Mouse (Mus musculus) small intestine, adult 2 months (tissue): ENCODE measurements around the gene Gpa33. TPM values are rescaled to one million over a fixed set of nuclear protein-coding genes. Genes with fewer than 3 reads are reported as not detected.
A peak's percentile ranks its signal among the peaks of the same experiment; 100 is the strongest.

ENCODE experiments used
- H3K27ac ChIP-seq: fragments of 200-500 bp; 2 replicates; pipeline ENCODE4 v1.5.1; 2012; ENCODE audit warnings: low read depth, low read length, control low read depth, inconsistent platforms; ENCODE audit not compliant: insufficient read depth
- H3K27me3 ChIP-seq: fragments of 200-500 bp; 2 replicates; pipeline ENCODE4 v1.6.1; 2012; ENCODE audit warnings: mild to moderate bottlenecking, moderate library complexity, low read length, inconsistent platforms; ENCODE audit not compliant: control insufficient read depth, insufficient read depth
- H3K36me3 ChIP-seq: fragments of 200-500 bp; 2 replicates; pipeline ENCODE4 v1.6.1; 2012; ENCODE audit warnings: mild to moderate bottlenecking, low read length, control low read depth, inconsistent platforms; ENCODE audit not compliant: control insufficient read depth, insufficient read depth
- H3K4me1 ChIP-seq: fragments of 200-500 bp; 2 replicates; pipeline ENCODE4 v1.6.1; 2012; ENCODE audit warnings: low read length, inconsistent platforms, mixed read lengths; ENCODE audit not compliant: control insufficient read depth, insufficient read depth, insufficient read length
- H3K4me3 ChIP-seq: fragments of 200-500 bp; 2 replicates; pipeline ENCODE4 v1.5.1; 2012; ENCODE audit warnings: low read depth, mild to moderate bottlenecking, control low read depth, inconsistent platforms, low read length, moderate library complexity
- CTCF ChIP-seq: fragments of 200-500 bp; IDR thresholded peaks from 2 replicates; pipeline ENCODE4 v1.5.1; 2012; ENCODE audit warnings: low read depth, mild to moderate bottlenecking, control low read depth, inconsistent platforms, low read length, moderate library complexity, mixed read lengths; ENCODE audit not compliant: insufficient replicate concordance, insufficient read length; ENCODE audit errors: extremely low read depth
- POLR2A ChIP-seq: fragments of 200-500 bp; IDR thresholded peaks from 2 replicates; pipeline ENCODE4 v1.6.1; 2012; ENCODE audit warnings: low read depth, mild to moderate bottlenecking, control low read depth, inconsistent platforms, low read length, moderate library complexity
- WGBS: fragments of 180-500 bp; shearing (Covaris S2); methylation state at CpG from one replicate; pipeline ENCODE4 v1.1.7; 2018; 5-methylcytosine and 5-hydroxymethylcytosine counted together
- polyA plus RNA-seq: library from polyadenylated mRNA; depleted of rRNA; stranded (reverse); fragments of >200 nt; gene quantifications from 2 replicates; pipeline ENCODE4 v1.2.3, GENCODE M21; 2012

Gene Gpa33
- polyA plus RNA-seq, 1 experiment: 805 TPM

- Histone ChIP-seq H3K4me1 (no peaks in the 10 kb centered on the region), H3K27ac (no peak overlapping the region), H3K4me3 (no peak overlapping the region), H3K36me3 (peaks cover 33% of the 10 kb centered on the region), H3K27me3 (no peaks in the 10 kb centered on the region)
- WGBS: 84% methylated on average over 11 of the region's 11 CpGs
- no peak for TF ChIP-seq CTCF
- no peak for TF ChIP-seq POLR2A
These were observed 16.6 kb downstream of the Gpa33 start for GRCm38 (mm10) chr1:166146626-166147025.

GRCm38 (mm10) chr1:166147657-166148056 lies 17.6 kb downstream of the Gpa33 start:
- H3K36me3 ChIP-seq: peaks cover 37% of the 10 kb centered on the region
- H3K4me1 ChIP-seq: no peaks in the 10 kb centered on the region
- H3K4me3 ChIP-seq: no peak overlapping the region
- H3K27ac ChIP-seq: no peak overlapping the region
- 80% methylated on average over 3 of the region's 3 CpGs for WGBS
- no peak for TF ChIP-seq CTCF
- TF ChIP-seq POLR2A: no peak
- no peaks in the 10 kb centered on the region for H3K27me3 ChIP-seq

DNA sequence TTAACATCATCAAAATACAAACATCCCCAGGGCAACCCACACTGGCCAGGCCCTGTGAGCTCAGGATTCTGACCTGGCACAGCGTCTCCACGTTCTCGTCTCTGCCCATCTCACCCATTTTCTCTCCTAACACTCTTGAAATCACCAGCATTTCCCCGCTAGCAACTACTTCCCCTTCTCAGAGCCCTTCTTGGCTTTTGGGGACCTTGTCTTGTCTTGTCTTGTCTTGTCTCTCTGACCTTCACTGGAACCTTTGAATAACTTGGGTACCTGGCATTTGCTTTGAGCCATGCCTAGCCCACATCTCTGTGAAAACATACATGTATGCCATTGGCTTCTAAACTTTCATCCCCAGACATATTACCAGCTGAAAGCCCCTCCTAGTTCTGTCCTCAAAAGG lies 19.4 kb downstream of the Gpa33 start:
- 85% methylated on average over 4 of the region's 4 CpGs for WGBS
- TF ChIP-seq CTCF (no peak), POLR2A (no peak)
- peaks cover 33% of the 10 kb centered on the region for H3K36me3 ChIP-seq

DNA sequence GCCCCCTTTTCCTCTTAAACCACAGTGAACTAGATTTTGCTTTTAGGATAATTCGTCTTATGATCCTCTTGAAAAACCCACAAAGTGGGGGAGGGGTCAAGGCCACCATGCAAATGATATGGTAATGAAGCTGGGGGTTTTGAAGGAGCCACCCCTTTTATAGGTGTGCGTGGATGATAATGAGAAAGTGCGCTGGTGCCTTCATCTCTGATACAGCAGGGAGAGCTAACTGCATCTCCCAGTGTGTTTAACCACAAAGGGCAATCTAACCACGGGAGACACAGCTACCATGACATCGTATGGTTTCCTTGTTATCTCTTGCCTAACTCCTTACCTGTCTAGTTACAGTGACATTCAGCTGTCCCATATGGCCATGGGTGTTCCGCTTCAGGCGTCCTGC lies 20.0 kb downstream of the Gpa33 start:
- no peak for TF ChIP-seq CTCF
- no peak for TF ChIP-seq POLR2A
- WGBS: 76% methylated on average over 7 of the region's 7 CpGs
- no peak overlapping the region for H3K4me3 ChIP-seq

More for the DNA sequence above, 19.4 kb downstream of the Gpa33 start:
- Histone ChIP-seq H3K4me3 (no peak overlapping the region), H3K27me3 (no peaks in the 10 kb centered on the region), H3K4me1 (no peaks in the 10 kb centered on the region; the same call in 1 of the 2 replicates), H3K27ac (no peak overlapping the region)

DNA sequence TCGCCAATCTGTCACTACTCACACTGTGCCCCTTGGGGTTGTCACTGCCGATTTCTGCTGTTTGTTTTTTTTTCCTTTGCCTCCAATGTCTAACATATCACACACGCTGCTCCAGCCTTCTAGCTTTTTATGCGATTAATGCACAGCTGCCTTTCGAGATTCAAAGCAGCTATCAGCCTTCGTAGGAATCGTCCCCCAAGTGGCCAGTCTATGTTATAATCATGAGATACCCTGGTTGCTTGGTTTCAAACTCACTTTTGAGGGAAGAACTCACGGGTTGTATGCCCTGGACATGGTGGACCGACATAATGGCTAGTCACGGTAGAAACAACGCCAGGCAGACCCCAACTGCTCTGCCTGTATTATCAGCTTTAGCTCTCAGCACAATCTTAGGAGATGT lies 21.3 kb downstream of the Gpa33 start:
- 69% methylated on average over 11 of the region's 11 CpGs for WGBS
- TF ChIP-seq POLR2A (no peak), CTCF (no peak)
- H3K27me3 ChIP-seq: no peaks in the 10 kb centered on the region
- H3K27ac ChIP-seq: no peak overlapping the region
- H3K4me3 ChIP-seq: no peak overlapping the region
- H3K36me3 ChIP-seq: peaks cover 43% of the 10 kb centered on the region
- peaks cover 3% of the 10 kb centered on the region for H3K4me1 ChIP-seq

More for the DNA sequence above, 20.0 kb downstream of the Gpa33 start:
- no peaks in the 10 kb centered on the region for H3K27me3 ChIP-seq
- no peak overlapping the region for H3K27ac ChIP-seq
- peaks cover 2% of the 10 kb centered on the region for H3K4me1 ChIP-seq
- peaks cover 33% of the 10 kb centered on the region for H3K36me3 ChIP-seq

DNA sequence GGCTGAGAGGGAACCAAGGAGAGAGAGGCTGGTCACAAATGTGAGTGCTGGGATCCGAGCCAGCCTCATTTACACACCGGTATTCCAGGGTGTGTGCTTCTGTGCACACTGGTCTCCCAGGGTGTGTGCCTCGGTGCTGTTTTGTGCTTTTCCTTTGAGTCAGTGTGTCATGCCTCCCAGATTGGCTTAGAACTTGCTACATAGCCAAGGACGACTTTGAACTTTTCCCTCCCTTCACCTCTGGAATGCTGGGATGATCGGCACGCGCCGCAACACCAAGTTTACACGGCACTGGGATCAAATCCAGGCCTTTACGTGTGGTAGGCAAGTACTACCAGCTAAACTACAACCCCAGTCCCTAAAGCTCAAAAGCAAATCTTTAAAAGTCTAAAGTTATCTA lies 22.0 kb downstream of the Gpa33 start:
- Histone ChIP-seq H3K27me3 (no peaks in the 10 kb centered on the region), H3K36me3 (peaks cover 45% of the 10 kb centered on the region), H3K4me1 (peaks cover 3% of the 10 kb centered on the region), H3K4me3 (no peak overlapping the region), H3K27ac (no peak overlapping the region)
- 83% methylated on average over 10 of the region's 10 CpGs for WGBS
- TF ChIP-seq CTCF (no peak), POLR2A (no peak)

- TF ChIP-seq CTCF (peak; percentile 94), POLR2A (no peak)
- Histone ChIP-seq H3K27me3 (no peaks in the 10 kb centered on the region), H3K4me3 (no peak overlapping the region), H3K36me3 (peaks cover 54% of the 10 kb centered on the region), H3K27ac (no peak overlapping the region), H3K4me1 (peaks cover 3% of the 10 kb centered on the region)
- 12% methylated on average over 18 of the region's 18 CpGs for WGBS
These were observed 23.5 kb downstream of the Gpa33 start for GRCm38 (mm10) chr1:166153351-166154120.
